Mouse (Mus musculus) cerebellum, postnatal 4 days (tissue): ENCODE data around the gene Hormad1.
"Not testable (repeated sequence)": the region's sequence is repeated elsewhere in the genome, so short reads cannot be mapped to it uniquely, and the experiment has no call there.

Source experiments
- DNase-seq, 2 experiments: peaks; one replicate each; pipeline ENCODE4 v3.0.0; 2022; ENCODE audit warnings: low spot score in 2 of 2, mixed read lengths in 1 of 2

Hormad1 gene

DNA sequence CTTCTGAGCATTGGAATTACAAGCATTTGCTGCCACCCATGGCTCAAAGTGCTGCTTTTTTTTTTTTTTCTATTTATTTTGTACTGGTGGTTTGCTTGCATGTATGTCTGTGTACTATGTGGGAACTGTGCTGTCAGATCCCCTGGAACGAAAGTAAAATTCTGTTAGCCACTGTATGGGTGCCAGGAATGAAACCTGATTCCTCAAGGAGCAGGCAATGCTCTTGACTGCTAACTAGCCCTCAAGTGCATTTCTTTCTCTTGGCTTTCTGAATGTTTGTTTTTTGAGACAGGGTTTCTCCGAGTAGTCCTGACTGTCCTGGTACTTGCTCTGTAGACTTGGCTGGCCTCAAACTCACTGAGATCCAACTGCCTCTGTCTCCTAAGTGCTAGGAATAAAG is 2.3 kb downstream of the Hormad1 start:
- no peak for DNase-seq

DNA sequence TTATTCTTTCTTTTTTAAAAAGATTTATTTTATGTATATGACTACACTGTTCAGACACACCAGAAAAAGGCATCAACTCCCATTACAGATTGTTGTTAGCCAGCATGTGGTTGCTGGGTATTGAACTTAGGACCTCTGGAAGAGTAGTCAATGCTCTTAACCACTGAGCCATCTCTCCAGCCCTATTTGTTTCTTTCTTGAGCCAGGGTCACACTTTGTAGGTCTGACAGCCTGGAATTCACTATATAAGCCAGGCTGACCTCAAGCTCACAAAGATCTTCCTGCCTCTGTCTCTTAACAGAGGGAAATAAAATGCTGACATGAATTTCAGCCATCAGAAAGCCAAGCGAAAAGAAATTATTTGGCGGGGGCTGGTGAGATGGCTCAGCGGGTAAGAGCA is 10.1 kb downstream of the Hormad1 start:
- DNase-seq, result no peak

DNA sequence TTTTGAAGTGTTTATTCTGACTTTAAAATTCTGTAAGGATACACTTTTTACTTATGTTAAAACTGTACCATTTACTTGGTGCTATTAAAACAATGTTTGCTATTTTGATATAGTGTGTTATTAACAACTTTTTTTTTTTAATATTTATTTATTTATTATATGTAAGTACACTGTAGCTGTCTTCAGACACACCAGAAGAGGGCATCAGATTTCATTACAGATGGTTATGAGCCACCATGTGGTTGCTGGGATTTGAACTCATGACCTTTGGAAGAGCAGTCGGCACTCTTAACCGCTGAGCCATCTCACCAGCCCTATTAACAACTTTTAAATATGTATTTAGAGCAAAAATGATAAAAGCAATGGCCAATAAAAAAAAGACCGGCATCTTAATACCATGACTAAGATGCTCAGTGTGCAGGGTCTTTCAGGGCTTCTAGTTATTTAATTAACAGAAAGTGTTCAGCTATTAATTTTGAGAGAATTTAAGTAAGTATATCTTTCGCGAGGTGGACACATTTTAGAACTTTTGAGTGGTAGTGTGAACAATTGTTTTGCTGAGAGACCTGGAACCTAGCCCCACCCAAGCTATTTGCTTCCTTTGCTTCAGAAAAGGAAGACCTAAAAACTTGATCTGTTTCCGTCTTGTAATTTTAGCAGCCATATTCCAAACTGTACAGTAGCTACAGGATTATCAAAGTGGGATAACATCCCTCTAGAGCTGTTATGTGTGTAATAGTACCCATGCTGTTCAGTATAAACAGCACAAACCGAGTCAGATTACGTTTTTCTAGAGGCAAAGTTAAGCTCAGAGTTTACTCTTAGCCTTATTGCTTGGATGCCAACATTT is 28.5 kb downstream of the Hormad1 start:
- DNase-seq, result no peak

DNA sequence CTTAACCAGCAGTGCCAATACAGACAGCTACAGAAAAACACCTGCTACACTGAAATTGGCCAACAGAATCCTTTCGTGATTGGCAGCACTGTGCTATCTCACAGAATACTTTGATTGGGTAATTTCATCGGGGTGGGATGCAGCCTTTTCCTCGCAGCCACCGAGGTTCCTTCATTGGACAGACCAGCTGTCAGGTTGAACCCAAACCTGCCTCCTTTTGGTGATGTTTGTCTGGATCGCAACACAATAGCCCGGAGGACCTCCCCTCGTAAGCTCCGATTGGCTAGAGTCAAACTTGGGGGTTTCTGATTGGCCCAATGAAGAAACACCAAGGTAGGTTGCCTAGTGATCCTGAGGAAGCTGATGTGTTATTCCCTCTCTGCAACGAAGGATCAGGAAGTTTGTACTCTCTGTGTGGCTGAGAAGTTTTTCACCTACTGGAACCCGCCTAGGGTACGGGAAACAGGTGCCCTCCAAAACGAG is 29.2 kb downstream of the Hormad1 start, which contains the start of gene Golph3l:
Gene Golph3l (plus strand): TSS at position 331 of the 483 bp plus-strand sequence.
- peak; percentile 81 to 92 for DNase-seq

DNA sequence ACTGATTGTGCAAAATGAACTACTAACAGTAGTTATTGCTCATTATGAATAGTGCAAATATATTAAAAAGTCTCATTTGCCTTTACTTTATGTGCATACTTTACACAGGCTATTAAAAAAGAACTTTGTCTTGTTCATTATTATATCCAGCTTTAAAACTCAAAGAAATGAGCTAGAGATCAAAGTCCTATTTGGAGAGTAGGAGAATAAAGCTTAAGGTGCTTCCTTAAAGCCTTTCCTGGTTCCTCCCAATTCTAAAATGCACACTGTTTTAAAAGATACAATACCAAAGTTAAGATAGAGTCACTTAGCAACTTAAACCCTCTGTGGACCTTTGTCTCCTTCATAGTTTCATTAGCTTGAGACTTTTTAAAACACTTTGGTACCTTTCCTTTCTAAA is 39.3 kb downstream of the Hormad1 start:
- DNase-seq, result no peak

DNA sequence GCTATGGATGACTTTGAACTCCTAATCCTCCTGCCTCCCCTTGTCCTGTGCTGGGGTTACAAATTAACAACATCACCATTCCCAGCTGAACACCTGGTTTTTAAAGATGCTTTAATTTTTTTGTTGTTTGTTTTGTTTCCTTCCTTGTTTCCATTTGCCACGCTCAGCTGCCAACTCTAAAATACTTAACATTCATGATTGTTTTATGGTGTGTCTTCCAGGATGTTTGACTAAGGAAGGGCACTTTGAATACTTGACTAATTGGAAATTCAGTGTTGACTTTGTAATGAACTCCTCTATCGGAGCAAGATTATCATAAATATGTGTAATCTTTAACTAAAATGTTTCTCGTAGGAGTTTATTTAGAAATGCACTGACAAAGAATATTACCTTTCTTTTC is 41.8 kb downstream of the Hormad1 start:
- no peak for DNase-seq

DNA sequence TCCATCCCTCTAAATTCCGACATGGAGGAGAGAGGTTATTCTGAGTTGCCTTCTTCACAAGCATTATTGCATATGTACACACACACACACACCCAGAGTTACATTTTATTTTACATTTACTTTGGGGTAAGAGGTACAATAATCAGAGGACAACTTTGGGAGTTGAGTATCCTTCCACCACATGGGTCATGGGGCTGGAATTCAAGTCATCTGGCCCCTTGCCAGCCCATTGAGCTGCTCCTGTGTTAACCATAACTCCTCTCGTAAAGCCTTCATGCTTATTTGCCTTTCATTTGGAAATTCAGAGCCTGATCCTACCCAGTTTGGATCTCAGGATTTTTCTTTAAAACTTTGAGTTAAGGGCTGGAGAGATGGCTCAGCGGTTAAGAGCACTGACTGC is 46.6 kb downstream of the Hormad1 start:
- no peak for DNase-seq

DNA sequence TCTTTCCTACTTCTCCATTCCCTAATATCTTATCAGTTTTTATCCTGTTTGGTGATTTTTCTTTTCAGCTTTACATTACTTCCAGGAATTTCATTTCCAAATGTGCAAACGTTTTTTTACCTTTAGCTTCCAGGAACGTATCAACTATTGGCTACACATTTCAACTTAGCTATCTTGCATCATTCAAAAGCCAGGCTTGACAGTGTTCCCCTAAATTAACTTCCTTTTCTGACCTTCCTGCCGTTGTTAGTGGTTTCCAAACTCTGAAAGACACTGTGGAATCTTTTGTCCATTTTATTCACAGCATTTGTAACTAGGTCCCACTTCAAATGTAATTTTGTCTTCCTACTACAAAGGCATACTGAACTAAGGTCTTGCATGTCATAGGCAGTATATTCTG is 49.7 kb downstream of the Hormad1 start:
- no peak for DNase-seq

GRCm38 (mm10) chr3:95613996-95614395 is 54.5 kb downstream of the Hormad1 start:
- DNase-seq, result no peak

GRCm38 (mm10) chr3:95618511-95618910 is 59.0 kb downstream of the Hormad1 start:
- no peak for DNase-seq

DNA sequence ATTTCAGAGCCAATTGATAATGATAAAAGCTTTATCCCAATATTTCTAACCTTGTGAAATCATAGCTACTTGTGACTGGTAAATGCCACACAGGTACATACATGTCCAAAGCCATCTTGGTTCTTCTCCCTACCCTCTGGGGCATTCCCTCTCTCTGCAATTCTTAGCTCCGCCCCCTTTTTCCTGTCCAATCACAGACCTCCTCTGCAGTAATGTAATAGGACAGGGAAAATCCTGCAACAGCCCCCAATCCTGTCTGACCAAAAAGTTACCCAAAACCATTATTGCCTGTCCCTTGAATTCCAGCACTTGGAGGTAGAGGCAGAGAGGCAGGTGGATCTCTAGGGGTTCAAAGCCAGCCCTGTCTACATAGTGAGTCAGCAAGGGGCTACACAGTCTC is 61.8 kb downstream of the Hormad1 start:
- DNase-seq, result no peak

DNA sequence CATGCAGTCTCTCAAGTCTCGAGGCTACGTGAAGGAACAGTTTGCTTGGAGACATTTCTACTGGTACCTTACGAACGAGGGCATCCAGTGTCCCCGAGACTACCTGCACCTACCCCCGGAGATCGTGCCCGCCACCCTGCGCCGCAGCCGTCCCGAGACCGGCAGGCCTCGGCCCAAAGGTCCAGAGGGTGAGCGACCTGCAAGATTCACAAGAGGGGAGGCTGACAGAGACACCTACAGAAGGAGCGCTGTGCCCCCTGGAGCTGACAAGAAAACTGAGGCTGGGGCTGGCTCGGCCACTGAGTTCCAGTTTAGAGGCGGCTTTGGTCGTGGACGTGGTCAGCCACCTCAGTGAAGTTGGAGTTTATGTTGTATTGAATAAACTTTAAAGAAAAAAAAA is 62.9 kb downstream of the Hormad1 start:
- DNase-seq, result not testable (repeated sequence)

DNA sequence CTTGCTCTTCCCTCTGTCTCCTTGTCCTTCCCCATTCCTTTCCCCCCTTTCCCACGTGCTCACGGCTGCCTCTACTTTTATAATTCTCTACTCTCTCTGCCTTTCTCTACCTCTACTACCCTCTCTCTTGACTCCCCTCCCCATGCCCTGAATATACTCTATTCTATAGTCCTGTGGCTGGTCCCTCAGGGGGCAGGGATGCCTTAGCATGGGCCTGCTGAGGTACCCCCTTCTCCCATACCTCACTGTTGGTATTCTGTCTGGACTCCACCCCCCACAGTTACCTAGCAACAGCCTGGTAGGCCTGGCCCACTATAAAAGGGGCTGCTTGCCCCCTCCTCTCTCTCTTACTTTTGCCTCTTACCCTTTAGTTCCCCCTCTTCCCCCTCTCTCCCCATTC is 64.1 kb downstream of the Hormad1 start:
- DNase-seq, result no peak

- DNase-seq, result not testable (repeated sequence)
Measured at GRCm38 (mm10) chr3:95623991-95624515, 64.6 kb downstream of the Hormad1 start.

GRCm38 (mm10) chr3:95624628-95625503 is 65.4 kb downstream of the Hormad1 start, which contains the start of gene Ensa:
TSS of gene Ensa (plus strand) at chr3:95624993.
- DNase-seq, result peak; percentile 93 to 96

DNA sequence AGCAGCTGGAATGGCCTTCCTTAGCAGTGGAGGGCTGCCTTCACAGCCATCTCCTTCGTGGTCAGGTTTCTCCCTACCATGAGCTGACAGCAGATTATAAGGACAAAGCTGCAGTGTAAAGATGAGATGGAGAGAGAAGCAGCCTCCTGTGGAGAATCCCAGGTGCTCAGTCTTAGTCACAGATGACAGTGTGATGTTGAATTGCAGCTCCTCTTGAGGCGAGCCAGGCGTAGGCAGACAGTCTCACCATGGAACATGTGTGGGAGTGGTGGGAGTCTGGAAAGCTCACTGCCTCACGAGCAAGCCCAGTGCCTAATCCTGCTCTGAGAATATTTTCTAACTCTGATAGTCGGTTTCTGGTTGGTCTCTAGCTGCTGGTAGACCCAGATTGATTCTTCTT is 68.3 kb downstream of the Hormad1 start:
- no peak for DNase-seq

GRCm38 (mm10) chr3:95629755-95630154 is 70.3 kb downstream of the Hormad1 start:
- no peak for DNase-seq

GRCm38 (mm10) chr3:95630856-95631255 is 71.4 kb downstream of the Hormad1 start:
- no peak for DNase-seq

DNA sequence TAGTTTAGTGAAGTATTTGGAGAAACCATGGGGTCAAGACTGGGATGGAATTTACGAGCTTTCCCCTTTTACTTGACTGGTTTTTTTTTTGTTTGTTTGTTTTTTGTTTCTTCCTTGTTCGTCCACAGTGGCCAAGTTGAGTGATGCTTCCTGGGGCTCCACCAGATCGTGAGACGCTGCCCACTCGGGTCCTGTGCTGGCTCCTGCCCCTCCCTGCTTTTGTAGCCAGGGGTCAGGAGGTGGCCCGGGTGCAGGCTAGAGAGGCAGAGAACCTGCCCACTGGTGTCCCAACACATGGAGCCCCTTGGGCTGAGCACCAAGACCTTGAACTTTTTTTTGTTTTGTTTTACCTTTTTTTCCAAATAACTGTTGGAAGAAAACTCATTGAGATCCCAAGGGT is 71.8 kb downstream of the Hormad1 start:
- DNase-seq, result no peak

- DNase-seq, result no peak
Measured at GRCm38 (mm10) chr3:95632648-95633588, 73.4 kb downstream of the Hormad1 start.

DNA sequence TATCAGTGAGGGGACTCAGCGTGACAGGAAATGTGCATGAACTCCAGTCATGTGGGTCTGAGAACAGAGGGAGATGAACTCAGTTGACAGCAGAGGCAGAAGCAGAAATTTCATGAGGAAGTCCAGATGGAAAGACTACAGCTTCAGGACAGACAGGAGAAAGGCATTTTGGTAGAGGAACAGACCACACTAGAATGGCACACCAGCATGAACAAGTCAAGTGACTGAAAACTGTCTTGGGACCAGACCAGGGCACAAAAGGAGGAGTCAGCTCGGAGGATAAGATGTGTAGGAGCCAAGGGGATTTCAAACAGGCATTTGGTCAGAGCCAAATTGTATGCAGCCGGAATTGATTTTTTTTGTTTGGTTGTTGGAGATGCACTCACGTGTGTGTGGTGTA is 76.2 kb downstream of the Hormad1 start:
- DNase-seq, result no peak
